Mouse (Mus musculus) spleen, postnatal 4 days (tissue): ENCODE results near the gene Wfikkn2.

ENCODE experiments used
- DNase-seq, 2 experiments: peaks; one replicate each; pipeline ENCODE4 v3.0.0; 2022; ENCODE audit warnings: low spot score in 2 of 2

The Wfikkn2 gene

DNA sequence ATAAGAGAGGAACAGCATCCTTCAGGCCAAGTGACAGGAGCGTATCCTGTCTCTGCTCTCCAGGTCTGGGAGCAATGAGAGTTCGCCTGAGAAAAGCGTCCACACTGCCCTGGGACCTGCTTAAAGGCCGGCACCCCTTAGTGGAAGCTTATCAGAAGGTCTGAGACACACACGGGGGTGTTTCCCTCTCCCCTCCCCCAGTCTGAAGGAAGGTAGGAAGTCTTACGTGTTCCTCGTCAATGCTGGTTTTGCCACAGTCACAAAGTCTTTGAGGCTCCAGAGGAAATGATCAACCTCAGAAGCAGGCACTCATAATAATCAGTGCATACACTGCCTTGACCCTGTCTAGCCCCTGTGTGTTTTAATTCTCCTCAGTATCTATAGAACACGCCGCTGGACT, 22.3 kb downstream of the Wfikkn2 start:
- no peak for DNase-seq

DNA sequence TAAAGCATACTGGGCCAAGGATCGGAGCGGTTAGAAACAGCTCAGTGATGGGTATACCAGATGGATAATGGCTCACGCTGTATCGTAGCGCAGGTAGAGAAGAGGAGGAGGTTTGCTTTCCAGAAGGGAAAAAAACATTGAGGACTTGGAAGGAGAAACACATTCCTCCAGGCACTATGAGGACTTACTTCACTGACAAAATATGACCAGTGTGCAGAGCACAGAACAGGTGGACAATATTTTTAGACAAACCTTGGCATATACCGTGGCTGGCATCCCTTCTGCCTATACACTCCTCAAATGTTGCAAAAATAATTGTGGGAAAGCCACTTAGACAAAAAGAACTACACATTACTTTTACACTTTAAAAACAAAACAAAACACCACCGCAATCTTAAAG, 24.5 kb downstream of the Wfikkn2 start:
- DNase-seq = no peak

DNA sequence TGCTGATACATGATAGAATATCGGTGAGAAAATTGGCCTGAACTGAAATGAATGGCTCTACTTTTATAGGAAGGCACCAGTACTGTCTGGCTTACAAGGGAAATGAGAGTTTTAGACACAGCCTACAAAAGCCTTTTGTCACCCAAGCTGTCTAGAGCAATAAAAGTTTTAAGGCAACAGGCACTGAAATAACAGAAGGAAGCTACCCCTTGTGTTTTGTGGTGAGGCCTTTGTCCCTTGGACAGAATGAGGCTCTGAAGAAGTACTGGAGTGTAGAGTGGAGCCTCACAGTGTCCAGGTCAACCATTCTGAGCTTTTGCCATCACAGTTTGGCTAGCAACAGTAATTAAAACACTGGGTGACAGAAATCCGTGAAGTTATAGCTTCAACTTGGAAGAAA, 29.6 kb downstream of the Wfikkn2 start:
- no peak for DNase-seq

DNA sequence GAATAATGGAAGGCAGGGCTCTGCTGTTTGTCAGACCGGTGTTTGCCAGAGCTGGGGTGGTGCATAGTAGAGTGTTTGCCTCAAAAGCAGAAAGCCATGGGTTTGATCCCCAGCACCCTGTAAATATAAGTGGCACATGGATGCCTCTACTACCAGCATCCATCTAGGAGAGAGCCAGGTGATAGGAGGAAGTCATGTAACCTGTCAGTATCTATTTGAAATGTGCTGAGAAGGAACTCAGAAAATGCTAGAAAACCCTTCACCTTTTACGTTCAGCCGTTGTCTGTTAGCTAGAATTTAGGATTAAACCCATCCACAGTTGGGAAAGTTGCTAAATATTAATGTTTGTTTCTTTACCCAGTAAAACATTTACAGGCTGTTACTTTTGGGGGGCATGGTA, 30.2 kb downstream of the Wfikkn2 start:
- no peak for DNase-seq

DNA sequence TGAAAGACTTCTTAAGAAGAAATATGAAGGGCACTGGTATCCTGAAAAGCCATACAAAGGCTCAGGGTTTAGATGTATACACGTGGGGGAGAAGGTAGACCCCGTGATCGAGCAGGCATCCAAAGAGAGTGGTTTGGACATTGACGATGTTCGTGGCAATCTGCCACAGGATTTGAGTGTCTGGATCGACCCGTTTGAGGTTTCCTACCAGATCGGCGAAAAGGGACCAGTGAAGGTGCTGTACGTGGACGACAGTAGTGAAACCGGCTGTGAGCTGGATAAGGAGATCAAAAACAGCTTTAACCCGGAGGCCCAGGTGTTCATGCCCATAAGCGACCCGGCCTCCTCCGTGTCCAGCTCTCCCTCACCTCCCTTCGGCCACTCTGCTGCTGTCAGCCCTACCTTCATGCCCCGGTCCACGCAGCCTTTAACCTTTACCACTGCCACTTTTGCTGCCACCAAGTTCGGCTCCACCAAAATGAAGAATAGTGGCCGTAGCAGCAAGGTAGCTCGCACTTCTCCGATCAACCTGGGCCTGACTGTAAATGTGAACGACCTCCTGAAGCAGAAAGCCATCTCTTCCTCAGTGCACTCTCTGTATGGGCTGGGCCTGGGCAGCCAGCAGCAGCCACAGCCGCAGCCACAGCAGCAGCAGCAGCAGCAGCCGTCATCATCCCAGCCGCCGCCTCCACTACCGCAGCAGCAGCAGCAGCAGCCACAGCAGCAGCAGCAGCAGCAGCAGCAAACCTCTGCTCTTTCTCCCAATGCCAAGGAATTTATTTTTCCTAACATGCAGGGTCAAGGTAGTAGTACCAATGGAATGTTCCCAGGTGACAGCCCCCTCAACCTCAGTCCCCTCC, 31.8 kb downstream of the Wfikkn2 start:
- DNase-seq = no peak

DNA sequence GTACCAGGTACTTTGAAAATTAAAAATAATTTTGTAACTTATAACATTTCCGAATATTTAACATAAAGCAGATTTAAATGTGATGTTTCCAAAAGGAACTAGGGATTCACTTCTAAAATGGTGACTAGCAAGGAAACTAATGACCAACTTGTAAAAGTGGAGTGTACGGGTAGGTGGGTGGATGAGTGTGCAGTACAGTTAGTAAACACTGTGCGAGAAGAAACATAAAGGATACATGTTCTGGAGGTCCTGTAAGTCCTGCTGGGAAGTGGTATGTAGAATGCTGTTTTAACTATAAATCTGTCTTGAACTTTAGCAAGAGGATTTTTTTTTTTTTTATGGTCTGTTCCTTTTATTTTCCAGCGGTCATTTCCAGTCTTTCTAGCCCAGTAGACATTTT, 32.8 kb downstream of the Wfikkn2 start:
- DNase-seq = no peak

DNA sequence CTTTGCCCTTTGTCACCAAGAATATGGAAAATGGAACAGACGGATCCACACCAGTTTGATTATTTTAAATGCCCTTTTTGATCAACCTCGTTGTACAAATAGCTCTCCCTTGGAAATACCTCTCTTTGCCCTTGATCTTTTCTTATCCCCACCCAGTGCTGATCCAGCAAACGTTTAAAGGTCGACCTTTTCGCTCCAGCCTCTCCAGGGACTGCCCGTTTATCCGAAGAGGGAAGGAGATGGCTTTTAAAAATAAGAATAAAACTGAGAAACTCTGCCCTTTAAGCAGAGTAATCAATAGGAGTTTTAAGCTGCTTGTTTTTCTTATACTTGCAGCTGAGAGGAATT, 33.3 kb downstream of the Wfikkn2 start:
- no peak for DNase-seq

DNA sequence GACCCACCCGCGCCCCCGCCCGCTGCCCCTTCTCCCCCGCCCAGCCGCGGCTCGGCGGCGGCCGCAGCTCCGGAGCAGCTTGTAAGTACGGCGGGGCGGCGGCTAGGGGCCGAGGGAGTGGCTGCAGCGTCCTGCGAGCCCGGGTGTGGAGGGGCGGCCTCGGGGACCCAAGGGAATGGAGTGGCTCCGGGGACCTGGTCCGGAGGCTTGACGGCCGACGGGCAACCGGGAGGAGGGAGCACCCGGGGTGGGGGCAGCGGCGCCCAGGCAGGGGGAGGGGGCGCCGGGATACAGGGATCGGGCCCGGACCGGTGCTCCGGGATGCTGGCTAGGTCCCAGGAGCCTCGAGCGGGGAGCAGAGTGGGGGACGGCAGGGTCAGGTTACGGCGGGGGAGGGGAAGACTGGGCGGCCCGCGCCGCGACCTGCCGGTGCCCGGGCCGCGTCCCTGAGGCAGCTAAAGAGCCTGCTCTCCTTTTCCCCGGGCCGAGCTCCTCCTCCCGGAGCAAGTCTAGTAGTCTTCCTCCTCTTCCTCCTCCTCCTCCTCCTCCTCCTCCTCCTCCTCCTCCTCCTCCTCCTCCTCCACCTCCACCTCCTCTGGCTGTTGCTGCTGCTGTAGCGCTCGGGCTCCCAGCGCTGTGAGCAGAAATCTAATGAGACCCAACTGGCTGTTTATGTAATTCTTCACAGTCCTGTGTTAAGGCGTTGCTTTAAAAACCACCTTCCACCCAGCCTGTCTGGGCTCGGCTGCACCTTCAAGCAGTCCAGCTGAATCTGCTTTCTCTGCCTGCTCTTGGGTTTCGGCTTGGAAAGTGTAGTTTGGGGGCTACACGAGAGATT, 33.9 kb downstream of the Wfikkn2 start:
- DNase-seq = peak; percentile 71 to 88

DNA sequence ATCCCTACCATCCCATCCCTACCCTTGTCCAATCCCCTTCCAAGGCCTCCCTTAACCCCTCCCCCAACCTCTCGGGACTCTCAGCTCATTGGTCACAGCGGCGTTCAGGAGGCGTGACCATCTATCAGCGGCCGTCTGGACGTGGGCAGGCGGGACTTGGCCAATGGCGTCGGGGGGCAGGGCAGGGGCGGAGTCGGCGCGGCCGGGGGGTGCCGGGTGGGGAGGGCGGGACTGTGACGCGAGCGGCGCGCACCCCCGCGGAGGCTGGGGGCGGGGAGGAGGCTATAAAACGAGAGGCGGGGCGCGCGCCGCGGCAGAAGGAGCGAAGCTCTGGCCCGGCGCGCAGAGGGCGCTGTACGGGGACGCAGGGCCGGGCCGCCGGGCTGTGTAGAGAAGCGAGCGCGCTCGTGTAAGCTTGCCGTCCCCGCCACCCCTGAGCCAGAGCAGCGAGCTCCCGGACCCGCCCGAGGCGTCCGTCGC, 34.6 kb downstream of the Wfikkn2 start, which contains the start of gene Tob1:
Tob1 (plus strand) TSS at position 331 of the 480 bp plus-strand sequence.
- DNase-seq = peak; percentile 98 to 99

DNA sequence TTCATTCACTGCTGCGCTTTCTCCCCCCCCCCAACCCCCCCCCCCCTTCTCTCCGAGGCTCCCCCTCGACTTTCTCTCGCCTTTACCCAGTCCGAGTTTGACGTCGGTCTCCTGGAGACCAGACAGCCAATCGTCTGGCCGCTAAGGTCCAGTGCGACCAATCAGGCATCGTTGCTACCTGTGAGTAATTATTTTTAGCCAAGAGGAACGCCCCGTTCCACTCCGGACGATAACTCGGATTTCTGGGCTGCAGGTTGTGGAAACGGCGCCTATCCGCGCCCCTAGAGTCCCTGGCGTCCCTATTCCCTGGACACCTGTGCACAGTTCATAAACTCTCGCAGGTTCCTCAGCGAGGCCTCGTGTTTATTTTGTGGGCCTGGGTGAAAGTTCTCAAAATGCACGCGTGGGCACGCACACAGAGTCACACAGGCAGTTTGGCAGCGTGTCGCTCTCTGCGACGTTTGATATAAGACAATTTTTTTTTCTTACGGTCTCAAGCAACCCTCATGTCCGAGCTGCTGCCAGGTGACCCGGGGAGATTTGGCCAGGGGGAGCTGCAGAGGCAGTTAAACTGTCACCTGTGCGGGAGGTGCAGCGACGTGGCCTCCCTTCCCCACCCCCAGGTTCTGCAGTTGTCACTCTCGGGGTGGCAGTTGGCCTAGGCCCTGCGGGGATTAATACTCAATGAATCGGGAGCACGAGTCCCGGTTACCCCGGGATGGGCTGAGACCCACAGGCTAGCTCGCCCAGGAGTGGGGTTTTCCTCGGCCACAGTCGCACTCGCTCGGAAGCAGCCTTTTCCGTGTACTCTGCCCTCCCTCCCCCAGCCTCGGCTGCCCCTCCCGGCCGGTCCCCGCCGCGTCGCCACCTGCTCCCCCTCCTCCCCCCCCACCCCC, 35.4 kb downstream of the Wfikkn2 start:
- peak; percentile 87 to 90 for DNase-seq

DNA sequence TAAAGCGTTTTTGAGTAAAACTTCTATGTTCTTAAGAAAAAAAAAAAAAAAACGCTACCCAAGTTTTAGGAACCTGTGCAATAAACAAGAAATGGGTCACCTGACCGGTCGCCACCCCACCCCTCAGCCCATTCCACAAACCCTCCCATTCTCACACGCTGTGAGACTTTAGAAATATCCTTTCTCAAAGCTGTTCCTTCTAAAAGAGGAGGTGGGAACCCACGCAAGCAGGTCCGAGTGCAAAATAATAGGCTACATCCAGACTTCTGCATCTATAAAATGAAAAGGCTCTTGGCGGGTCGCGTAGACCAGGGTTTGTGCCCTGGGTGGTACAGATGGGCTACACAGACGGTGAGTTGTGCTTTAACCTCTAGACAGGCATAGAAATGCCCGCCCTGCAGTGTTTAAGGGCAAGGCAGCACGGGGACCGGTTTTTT, 36.1 kb downstream of the Wfikkn2 start:
- DNase-seq = no peak

DNA sequence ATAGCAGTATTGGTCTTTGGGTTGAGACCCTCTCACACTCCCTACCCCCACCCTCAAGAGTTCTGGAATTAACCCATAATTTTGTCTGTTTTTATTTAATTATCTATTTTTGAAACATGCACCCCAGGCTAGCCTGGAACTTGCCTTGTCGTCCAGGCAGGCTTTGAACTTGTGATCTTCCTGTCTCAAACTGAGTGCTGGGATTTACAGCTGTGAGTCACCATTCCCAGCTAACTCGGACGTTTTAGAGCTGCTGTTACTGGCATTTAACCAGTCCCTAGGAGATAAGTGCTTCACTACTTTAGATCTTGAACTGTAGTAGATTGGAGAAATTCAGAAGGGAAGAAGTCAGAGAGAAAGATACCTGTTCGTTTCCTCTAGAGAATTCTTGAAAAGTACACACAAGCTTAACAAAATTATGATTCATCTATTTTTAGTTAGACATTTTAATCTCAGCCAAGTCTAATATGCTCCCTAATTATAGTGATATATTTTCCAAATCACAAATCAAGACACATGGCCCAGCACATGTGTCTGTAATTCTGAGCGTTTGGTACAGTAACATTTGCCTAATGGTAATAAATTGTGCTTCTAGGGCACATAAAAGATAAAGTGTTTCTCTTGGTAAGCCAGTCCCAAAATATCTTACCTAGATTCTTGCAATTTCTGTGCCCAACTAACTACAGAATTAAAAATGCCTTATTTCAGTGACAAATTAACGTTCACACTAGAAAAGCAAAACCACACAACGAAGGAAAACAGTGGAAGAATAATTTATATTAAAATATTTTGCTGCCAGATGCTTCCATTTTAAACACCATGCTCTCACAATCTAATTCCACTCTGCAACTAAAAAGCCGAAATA, 36.8 kb downstream of the Wfikkn2 start:
- DNase-seq = no peak

DNA sequence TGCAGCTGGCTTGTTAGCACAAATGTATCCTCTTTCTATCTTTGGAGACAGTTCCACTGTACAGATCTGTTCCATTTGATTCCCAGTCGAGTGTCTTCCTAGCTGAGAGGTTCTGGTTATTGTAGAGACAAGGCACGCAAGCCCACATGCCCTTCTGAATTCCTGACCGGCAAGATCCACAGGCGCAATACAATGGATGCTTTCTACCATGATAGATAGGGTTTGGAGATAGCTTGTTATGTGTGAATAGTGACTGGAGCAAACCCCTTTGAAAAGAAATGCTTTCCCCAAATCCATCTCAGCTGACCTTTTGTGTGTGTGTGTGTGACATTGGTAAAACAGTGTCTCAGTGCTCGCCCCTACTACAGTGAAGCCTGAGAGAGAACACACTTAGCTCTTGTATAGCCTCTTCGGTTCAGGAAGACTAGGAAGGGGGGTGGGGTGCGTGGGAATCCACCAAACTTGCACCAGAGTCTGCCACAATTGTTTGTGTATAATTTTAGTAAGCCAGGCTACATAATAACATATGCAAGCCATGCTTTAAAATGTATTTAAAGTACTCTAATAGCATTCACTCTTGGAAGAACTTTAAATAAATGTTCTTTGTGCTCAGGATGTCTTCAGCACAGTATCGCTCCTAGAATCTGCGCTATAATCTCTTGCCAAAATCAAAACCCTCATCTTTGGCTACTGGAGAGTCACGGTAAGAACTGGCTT, 39.2 kb downstream of the Wfikkn2 start:
- no peak for DNase-seq

DNA sequence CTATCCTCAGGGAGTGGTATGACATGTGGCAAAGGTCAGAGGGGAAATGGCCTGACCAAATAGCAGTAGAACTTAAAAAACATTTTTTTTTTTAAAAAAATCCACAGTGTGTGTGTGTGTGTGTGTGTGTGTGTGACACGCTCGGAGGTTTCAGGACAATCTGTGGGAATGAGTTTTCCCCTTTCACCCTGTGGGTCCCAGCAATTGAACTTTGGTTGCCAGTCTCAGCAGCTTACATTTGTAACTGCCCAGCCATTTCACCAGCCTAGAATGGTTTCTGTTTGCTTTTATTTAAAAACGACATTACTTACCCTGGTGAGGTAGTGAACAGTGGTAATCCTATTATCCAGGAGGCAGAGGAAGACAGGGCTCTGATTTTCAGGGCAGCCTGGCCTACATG, 42.7 kb downstream of the Wfikkn2 start:
- no peak for DNase-seq

DNA sequence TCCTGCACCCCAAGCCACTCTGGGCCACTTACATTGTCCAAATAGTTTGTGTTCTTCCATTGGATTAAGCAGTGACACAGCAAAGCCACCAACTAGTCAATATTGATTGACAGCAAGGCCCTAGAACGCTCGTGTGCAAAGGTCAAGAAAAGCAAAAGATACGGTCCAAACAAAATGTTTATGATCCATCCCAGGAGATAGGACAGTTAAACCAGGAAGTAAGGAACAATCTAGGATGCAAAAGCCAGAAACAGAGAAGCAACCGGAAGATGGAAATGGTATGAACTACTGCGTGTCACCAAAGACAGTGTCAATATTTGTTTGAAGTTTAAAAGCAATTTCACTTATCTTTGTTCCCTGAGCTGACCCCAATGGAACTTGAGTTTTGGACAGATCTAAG, 43.7 kb downstream of the Wfikkn2 start:
- no peak for DNase-seq

DNA sequence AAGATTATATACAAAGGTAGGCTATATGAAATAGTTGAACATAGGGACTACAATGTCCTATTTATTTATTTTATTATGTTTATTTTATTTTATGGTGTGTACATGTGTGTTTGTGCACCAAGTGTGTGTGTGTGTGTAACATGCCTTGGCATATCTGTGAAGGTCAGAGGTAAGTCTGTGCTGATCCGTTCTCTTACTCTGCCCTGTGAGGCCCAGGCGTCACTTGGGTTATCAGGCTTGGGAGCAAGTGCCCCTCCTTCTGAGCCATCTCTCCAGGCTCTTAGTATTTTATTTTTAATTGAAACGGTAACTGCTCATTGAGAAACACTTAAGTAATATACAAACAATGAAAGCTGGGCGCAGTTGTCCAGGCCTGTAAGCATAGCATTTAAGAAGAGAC, 45.4 kb downstream of the Wfikkn2 start:
- DNase-seq = no peak

DNA sequence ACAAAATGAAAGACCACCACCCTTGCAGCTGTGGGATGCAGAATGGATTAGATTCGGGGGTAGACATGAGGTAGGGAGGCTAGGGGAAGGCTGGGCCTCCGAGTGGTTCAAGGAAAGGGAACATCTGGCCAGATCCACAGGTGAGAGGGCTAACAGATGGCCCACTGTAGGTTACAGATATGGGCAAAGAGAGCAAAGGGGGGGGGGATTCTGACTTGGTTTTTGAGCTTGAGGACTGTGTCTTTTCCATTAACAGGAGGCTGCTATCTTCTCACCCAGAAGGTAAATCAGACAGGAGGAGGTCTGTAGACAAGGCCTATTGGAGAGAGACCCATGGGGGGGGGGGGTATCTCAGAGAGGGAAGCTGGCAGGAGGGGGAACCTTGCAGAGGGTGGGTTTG, 46.0 kb downstream of the Wfikkn2 start:
- DNase-seq = no peak

DNA sequence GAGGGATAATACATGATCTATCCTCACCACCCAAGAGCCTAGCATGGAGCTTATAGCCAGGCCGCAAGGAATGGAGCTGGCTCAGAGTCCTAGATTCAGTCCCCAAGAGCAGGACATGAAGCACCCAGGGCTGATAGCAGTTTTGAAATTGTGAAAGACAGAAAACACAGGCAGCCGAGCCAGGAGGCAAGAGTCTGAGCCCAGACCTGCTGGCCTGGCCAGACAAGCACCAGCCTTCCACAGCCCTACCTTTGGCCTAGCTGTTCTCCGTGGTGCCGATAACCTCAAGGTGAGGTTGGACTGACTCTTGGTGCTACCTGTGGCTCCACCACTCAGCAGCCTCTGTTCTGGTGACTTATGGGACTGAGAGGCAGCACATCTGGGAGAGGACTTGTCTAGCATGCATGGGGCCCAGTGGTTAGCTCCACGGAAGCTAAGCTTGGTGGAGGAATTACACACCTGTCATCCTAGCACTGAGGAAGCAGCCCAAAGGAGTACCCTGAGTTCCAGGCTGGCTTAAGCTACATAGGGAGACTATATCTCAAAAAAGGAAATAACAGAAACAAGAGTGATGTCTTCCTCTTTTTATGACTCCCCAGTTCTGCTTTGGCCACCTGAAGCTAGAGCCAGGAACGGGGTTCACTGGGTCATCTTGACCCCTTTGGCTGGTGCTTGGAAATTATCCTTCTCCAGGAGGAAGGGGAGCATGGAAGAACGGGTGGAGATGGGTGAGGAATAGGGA, 47.2 kb downstream of the Wfikkn2 start:
- DNase-seq = no peak

DNA sequence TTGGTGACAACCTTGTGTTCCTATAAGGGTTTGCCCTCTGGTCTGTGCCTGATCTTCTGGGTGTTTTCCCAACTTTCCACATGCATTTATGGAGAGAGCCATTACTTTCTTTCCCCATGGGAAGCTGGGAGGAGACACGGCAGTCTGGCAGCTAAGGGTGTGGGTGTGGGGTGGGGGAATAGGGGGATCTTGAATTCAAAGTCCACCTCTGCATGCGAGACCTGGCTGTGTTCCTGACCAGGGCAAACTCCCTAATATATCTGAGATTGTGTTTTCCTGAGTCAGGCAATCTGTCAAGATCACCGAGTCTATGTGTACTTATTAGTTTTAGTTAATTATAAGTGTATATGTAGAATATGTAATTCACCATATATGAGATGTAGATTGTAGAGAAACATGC, 49.5 kb downstream of the Wfikkn2 start:
- DNase-seq = no peak
